Mouse (Mus musculus) 3134 (cell line): ENCODE data around the gene Medag.

Experiments used
- DNase-seq: peaks from one replicate; pipeline ENCODE4 v3.0.0-alpha.2; 2011; ENCODE audit warnings: low spot score; ENCODE audit not compliant: insufficient read length; ENCODE audit errors: extremely low read depth

The Medag gene

GRCm38 (mm10) chr5:149382601-149383000, 28.9 kb upstream of the Medag start:
- DNase-seq, result no peak

GRCm38 (mm10) chr5:149385228-149385961, 26.2 kb upstream of the Medag start:
- no peak for DNase-seq

- DNase-seq, result peak; percentile 81
Measured at GRCm38 (mm10) chr5:149386294-149386850, 25.2 kb upstream of the Medag start.

- DNase-seq, result no peak
Measured at GRCm38 (mm10) chr5:149388947-149389346, 22.6 kb upstream of the Medag start.

GRCm38 (mm10) chr5:149389548-149390211, 21.9 kb upstream of the Medag start:
- DNase-seq, result peak; percentile 80

GRCm38 (mm10) chr5:149391574-149392375, 19.8 kb upstream of the Medag start:
- DNase-seq, result no peak

- no peak for DNase-seq
Measured at GRCm38 (mm10) chr5:149392420-149392988, 19.0 kb upstream of the Medag start.

- no peak for DNase-seq
Measured at GRCm38 (mm10) chr5:149401446-149401975, 10.0 kb upstream of the Medag start.

- no peak for DNase-seq
Measured at GRCm38 (mm10) chr5:149402029-149402428, 9.5 kb upstream of the Medag start.

GRCm38 (mm10) chr5:149403386-149403785, 8.2 kb upstream of the Medag start:
- peak; percentile 72 for DNase-seq

- DNase-seq, result no peak
Measured at GRCm38 (mm10) chr5:149404710-149405109, 6.8 kb upstream of the Medag start.

- DNase-seq, result no peak
Measured at GRCm38 (mm10) chr5:149406791-149407276, 4.7 kb upstream of the Medag start.

GRCm38 (mm10) chr5:149409502-149409901, 2.0 kb upstream of the Medag start:
- no peak for DNase-seq

- DNase-seq, result no peak
Measured at GRCm38 (mm10) chr5:149412194-149412575, 636 bp downstream of the Medag start.

GRCm38 (mm10) chr5:149412671-149413070, 1.1 kb downstream of the Medag start:
- no peak for DNase-seq

GRCm38 (mm10) chr5:149414369-149415167, 3.0 kb downstream of the Medag start:
- no peak for DNase-seq

- DNase-seq, result no peak
Measured at GRCm38 (mm10) chr5:149417381-149417780, 5.8 kb downstream of the Medag start.

- DNase-seq, result no peak
Measured at GRCm38 (mm10) chr5:149426525-149426924, 15.0 kb downstream of the Medag start.

- no peak for DNase-seq
Measured at GRCm38 (mm10) chr5:149427277-149428060, 15.9 kb downstream of the Medag start.
